Mouse (Mus musculus): ENCODE results near the gene Ctdspl.

The Ctdspl gene

GRCm38 (mm10) chr9:118926111-118926650 lies at the start of gene Ctdspl:
Gene Ctdspl (plus strand): TSS chr9:118926453.
- no peak for DNase-seq (ENCODE audit: low read depth, low spot score)

GRCm38 (mm10) chr9:118876902-118877301 lies 49.4 kb upstream of the Ctdspl start:
- DNase-seq (ENCODE audit: low read depth, low spot score): no peak

DNA sequence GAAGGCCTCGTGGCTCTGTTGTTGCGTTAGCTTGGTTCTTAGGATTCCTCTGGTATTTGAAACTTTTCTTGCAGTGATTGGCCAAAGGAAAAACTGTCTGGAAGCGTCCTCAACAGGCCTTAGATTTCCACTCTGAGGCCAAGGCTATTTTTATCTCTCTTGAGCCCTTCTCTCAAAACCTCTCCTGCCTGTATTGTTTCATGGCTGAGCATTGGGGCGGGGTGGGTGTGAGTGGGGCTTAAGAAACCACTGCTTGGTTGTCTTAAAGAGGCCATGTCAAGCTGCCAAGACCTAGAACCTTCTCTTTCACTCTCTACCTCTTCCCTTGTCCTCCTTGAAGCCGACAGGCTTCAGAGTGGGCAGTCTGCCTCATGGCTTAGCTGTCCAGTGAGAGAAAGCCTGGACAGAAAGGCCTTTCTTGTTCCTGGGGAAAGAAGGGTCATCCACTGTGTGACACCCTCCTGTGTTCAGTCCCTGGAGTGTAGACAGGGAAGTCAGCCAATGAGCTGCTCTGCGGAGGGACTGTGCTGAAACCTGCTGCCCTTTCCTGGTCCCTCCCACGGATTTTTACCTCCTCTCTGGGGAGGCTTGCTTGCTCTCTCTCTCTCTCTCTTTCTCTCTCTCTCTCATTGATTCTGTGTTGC lies 48.8 kb upstream of the Ctdspl start:
- no peak for DNase-seq (ENCODE audit: low read depth, low spot score)

DNA sequence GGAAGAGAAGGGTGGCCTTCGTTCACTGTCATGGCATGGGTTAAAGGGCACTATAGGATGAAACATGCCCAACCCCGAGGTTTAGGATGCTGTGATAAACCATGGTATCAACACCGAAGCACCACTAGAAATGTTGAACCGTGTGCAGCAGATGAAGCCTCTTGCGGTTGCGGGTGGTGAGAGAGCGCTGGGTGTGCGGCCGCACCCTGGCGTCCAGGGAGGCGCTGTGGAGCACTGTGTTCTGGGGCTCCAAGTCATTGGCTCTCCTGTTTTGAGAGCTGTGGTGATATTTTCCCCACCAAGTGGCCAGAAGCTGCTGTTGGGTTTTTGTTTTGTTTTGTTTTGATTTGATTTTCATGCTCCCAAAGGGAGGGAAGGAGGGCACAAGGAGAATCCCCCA lies 47.7 kb upstream of the Ctdspl start:
- DNase-seq (ENCODE audit: low read depth, low spot score): no peak

DNA sequence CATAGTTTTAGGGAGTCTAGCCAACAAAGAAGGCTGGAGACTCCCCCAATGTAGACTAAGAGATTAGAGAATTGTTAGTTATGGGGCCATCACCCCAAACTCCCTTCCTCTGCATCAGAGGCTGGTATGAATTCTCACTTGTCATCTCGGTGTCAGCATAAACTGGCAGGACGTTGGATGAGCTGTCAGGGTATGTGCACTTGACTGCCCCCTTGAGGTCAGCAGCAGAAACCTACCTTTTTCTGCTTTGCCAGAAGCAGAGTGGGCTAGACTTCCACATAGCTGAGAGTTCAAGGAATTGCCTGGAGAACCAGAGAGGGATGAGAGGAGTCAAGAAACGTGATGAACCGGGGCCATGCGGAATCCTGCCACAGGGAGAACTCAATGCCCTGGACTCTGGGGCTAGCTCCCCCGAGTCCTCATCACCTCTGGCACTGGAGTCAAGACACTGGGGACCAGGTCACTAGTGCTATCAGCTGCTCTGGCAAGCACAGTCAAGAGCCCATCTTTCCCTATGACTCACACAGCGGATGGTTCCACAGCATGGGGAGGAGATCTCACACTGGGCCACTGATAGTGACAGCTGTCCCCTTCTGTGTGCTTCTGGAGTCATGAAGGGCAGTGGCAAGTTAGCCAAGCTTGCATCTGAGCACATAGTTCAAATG lies 44.8 kb upstream of the Ctdspl start:
- peak; percentile 29 for DNase-seq (ENCODE audit: low read depth, low spot score)

DNA sequence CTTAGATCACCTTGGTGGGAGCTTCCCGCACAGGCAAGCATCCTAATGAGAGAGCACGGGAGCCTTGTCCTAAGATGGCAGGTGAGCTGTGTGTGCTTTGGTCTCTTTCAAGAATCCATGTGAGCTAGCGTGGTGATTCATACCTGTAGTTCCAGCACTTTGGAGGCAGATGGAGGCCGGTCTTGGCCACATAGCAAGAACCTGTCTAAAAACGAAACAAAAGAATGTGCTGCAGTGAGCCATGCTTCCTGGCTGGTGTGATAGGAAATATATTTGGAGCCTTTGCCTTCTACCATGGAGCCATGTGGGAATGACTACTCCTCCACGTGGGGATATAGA lies 44.3 kb upstream of the Ctdspl start:
- DNase-seq (ENCODE audit: low read depth, low spot score): no peak

GRCm38 (mm10) chr9:118883150-118883549 lies 43.1 kb upstream of the Ctdspl start:
- DNase-seq (ENCODE audit: low read depth, low spot score): no peak

DNA sequence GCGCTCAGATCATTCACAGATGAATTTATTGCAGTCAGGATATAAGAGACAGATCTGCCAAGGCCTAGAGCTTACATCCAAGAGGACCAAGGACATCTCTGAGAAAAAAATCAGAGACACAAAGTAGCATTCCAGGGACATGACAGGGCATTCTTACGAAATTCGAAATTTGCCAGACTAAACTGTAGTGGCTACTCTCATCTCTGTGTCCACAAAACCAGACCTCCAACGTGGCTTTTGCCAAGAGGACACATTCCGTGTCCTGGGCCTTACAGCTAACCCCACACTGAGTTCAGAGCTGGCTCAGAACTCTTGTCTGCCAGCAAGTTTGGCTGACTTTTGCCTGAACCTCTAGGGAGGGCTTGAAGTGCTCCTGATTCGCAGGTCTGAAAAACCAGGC lies 40.5 kb upstream of the Ctdspl start:
- DNase-seq (ENCODE audit: low read depth, low spot score): no peak

DNA sequence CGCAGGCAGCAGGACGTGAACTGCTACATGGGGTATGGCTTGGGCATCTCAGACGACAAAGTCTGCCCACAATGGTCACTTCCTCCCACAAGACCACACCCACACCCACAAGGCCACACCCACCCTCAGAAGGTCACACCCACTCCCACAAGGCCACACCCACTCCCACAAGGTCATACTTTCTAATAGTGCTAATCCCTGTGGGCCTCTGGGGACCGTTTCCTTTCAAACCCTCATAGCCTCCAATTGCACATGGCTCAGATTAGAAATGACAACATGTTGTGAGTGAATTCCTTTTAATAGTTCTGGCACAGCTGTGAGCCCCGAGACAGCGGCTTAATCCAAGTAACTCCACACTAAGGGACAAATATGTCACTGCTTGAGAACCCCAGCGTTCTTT lies 39.1 kb upstream of the Ctdspl start:
- no peak for DNase-seq (ENCODE audit: low read depth, low spot score)

DNA sequence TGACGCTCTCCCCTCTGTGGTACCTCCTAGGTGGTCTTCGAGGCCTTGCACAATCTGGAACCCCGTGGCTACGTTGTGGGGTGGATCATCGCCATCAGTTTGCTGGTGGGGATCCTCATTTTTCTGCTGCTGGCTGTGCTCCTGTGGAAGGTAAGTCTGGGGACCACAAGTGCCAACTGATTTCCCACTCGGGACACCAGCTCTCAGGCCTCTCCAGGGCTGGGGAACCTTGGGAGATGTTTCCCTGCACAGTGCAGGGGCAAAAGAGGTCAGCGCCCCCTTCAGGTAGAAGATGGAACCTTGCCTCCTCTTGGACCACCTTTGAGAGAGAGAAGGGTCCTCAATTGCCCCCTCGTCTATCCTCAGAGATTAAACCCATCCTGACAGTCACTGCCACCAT lies 38.5 kb upstream of the Ctdspl start:
- DNase-seq (ENCODE audit: low read depth, low spot score): no peak

- no peak for DNase-seq (ENCODE audit: low read depth, low spot score)
These were observed 36.1 kb upstream of the Ctdspl start for GRCm38 (mm10) chr9:118890149-118890548.

- DNase-seq (ENCODE audit: low read depth, low spot score): no peak
These were observed 35.6 kb upstream of the Ctdspl start for GRCm38 (mm10) chr9:118890645-118891044.

GRCm38 (mm10) chr9:118891068-118891467 lies 35.2 kb upstream of the Ctdspl start:
- DNase-seq (ENCODE audit: low read depth, low spot score): no peak

DNA sequence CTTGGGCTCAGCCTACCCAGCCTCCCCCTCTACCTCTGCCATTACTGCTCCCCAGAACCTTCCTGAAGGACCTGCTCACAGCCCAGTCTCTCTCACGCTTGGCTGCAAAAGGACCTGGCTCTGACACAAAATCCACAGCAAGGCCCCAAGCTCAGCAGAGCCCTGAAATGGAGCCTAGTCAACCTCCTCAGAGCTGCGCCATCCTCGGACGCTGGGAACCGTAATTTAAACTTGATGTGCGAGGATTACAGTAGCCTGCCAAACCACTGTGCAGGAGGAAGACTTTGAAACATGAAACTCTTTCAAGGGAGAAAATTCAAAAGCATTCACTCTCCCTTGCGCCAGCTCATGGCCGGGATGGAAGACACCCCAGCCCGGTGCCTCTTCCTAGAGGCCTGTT lies 34.7 kb upstream of the Ctdspl start:
- no peak for DNase-seq (ENCODE audit: low read depth, low spot score)

DNA sequence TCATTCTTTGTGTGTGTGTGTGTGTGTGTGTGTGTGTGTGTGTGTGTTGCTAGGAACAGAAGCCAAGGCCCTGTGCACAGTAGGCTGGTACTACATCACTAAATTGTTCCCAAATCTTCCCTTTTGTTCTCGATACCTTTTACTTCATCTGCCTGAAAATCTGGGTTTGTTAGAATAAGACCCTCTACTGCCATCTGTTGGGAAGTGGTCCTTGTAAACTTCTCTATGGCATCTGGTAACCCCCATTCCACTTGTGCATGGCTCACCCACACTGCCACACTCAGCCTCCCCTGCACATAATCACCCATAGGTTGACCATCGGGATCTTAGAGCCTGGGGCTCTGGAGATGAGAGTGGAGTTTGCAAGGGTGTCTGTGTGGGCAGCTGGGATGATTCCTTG lies 31.2 kb upstream of the Ctdspl start:
- DNase-seq (ENCODE audit: low read depth, low spot score): no peak

DNA sequence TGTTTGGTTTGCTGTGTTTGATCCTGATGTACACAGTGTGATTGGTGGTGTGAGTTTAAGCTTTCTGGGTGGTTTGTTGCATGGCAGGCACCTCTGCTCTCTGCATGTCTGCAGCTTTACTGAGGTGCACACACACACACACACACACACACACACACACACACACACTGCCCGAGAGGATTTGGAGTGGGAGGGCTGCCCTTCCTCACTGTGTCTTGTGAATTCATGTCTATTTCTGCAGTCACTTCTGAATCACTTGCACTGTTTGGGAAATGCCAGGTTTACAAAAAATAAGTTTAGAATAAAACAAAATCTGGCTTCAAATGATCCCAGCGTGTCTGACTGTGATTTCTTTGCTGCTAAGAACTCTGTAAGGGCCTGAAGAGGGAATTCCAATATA lies 25.6 kb upstream of the Ctdspl start:
- DNase-seq (ENCODE audit: low read depth, low spot score): no peak

- DNase-seq (ENCODE audit: low read depth, low spot score): no peak
These were observed 24.3 kb upstream of the Ctdspl start for GRCm38 (mm10) chr9:118901917-118902316.

- peak; percentile 46 for DNase-seq (ENCODE audit: low read depth, low spot score)
These were observed 18.2 kb upstream of the Ctdspl start for GRCm38 (mm10) chr9:118907934-118908620.

DNA sequence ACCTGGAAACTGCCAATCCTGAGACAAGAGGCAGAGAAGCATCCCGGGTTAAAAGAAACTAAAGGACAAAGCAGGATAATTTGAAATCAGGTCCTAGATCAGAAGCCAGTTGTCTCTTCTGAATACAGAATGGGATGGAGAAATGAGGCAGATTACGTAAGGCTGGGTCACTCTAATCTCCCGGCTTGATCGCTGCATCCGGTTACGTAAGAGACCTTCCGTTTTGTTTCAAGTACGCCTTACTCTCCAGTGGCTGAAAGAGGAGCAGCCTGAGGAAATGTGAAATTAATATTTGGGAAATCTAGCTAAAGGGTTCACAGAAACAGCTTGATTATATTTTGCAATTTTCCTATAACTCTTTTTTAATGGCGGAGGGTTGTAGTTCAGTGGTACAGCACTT lies 13.2 kb upstream of the Ctdspl start:
- no peak for DNase-seq (ENCODE audit: low read depth, low spot score)

DNA sequence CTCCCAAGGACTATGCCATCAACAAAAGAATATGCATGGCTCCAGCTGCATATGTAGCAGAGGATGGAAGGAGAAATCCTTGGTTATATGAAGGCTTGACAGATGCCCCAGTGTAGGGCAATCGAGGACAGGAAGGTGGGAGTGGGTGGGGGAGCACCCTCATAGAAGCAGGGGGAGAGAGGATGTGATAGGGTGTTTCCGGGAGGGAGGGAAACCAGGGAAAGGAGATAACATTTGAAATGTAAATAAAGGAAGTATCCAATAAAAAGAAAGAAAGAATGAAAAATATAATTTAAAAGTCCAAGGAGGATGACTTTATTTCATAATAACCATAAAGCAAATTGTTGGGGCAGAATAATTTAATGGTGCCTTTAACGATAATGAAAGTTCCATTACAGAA lies 12.6 kb upstream of the Ctdspl start:
- no peak for DNase-seq (ENCODE audit: low read depth, low spot score)

- no peak for DNase-seq (ENCODE audit: low read depth, low spot score)
These were observed 11.7 kb upstream of the Ctdspl start for GRCm38 (mm10) chr9:118914589-118914988.

DNA sequence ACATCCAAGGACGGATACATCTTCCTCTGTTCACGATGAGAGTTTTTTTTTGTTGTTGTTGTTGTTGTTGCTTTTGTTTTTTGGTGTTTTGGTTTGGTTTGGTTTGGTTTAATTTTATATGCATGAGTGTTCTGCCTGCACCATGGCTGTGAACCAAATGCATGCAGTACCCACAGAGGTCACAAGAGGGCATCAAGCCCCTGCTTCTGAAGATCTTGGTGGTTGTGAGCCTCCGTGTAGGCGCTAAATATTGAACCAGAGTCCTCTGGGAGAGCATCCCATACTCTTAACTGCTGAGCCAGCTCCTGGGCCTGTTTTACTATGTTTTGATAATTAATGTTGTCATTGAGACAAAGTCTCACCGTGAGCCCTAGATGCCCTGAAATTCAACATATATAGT lies 11.0 kb upstream of the Ctdspl start:
- DNase-seq (ENCODE audit: low read depth, low spot score): peak; percentile 38

DNA sequence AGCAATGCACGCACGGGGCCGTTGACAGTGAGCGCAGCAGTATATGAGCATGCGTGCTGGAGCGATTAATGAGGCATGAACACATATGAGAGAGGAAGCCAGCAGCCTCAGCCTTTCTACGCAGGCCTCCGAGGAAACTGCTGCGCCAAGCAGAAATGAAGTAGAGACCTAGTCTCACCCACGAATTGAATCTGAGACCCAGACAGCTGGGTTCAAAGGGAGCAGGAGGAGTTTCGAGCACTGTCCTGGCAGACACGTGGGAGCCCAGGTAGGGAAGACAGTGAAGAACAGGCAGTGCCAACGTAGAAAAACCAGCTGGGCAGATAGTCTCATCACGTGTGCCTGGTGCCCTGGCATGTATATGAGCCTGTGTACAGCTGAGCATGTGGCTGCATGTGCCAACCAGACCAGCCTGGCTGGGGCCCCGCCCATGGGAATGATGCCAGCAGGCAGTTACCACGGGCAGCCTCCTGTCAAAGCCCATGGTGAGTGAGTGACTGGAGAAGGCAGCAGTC lies 6.5 kb upstream of the Ctdspl start:
- no peak for DNase-seq (ENCODE audit: low read depth, low spot score)
